Mouse (Mus musculus): ENCODE data around the gene Ppm1f. TPM values are rescaled to one million over a fixed set of nuclear protein-coding genes. Genes with fewer than 3 reads are reported as not detected.

Gene Ppm1f
- polyA plus RNA-seq, 1 experiment from 2014 or later, result 37.9 TPM

Other genes with a start within 250 kb of the Ppm1f start
- gene Olfr19, start 220.1 kb upstream of the Ppm1f start, polyA plus RNA-seq (2016; fragmentation: Nextera tagmentation; extraction: Ambion mirVana), result not detected in 2 replicates
- 7.5 and 8.6 TPM in 2 replicates for gene Spag6l, start 67.0 kb upstream of the Ppm1f start, polyA plus RNA-seq (2016; fragmentation: Nextera tagmentation; extraction: Ambion mirVana)
- not detected in 2 replicates for gene Igll1, start 32.5 kb upstream of the Ppm1f start, polyA plus RNA-seq (2016; fragmentation: Nextera tagmentation; extraction: Ambion mirVana)
- gene Top3b, start 25.7 kb upstream of the Ppm1f start, polyA plus RNA-seq (2016; fragmentation: Nextera tagmentation; extraction: Ambion mirVana), result 74.2 and 81.7 TPM in 2 replicates
- 1.6 and 2.5 TPM in 2 replicates for gene Vpreb1, start 25.6 kb upstream of the Ppm1f start, polyA plus RNA-seq (2016; fragmentation: Nextera tagmentation; extraction: Ambion mirVana)
- 162 and 163 TPM in 2 replicates for gene Mapk1, start 86.9 kb downstream of the Ppm1f start, polyA plus RNA-seq (2016; fragmentation: Nextera tagmentation; extraction: Ambion mirVana)
- 96.2 and 105 TPM in 2 replicates for gene Ypel1, start 173.2 kb downstream of the Ppm1f start, polyA plus RNA-seq (2016; fragmentation: Nextera tagmentation; extraction: Ambion mirVana)
- gene Ppil2, start 214.8 kb downstream of the Ppm1f start, polyA plus RNA-seq (2016; fragmentation: Nextera tagmentation; extraction: Ambion mirVana), result 154 and 157 TPM in 2 replicates
- 55.0 and 60.0 TPM in 2 replicates for gene 2610318N02Rik, start 228.7 kb downstream of the Ppm1f start, polyA plus RNA-seq (2016; fragmentation: Nextera tagmentation; extraction: Ambion mirVana)
- 57.6 and 67.0 TPM in 2 replicates for gene Sdf2l1, start 235.9 kb downstream of the Ppm1f start, polyA plus RNA-seq (2016; fragmentation: Nextera tagmentation; extraction: Ambion mirVana)
- gene Ydjc, start 248.2 kb downstream of the Ppm1f start, polyA plus RNA-seq (2016; fragmentation: Nextera tagmentation; extraction: Ambion mirVana), result 14.0 and 17.5 TPM in 2 replicates

All from hindbrain, embryonic 12.5 days (tissue).